Mouse (Mus musculus): ENCODE data around the gene Vwa3b. TPM values are rescaled to one million over a fixed set of nuclear protein-coding genes. Genes with fewer than 3 reads are reported as not detected.

The Vwa3b gene
- polyA plus RNA-seq, 1 experiment from 2014 or later = not detected

DNA sequence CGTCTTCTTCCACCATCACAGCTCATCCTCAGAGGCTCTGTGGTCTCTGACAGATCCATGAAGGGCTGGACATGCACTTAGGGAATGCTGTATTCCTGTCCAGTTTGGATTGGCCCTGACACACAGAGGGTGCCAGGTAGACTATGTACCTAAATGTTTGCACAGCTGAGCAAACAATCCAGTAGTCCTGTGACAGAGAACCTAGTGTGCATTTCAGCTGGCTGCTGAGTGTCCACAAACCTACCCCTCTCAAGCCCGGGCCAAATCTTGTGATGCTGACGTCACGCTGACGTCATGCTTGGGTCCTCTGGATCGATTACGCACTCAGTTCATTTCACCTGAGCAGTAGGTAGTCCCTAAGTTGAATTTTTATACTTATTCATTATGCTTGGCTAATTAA is 14.7 kb downstream of the Vwa3b start:
- Histone ChIP-seq H3K4me2 (no peak overlapping the region), H3K9me3 (replicated peaks; ENCODE audit: control insufficient read depth, low read length) (no peaks in the 10 kb centered on the region), H3K27ac (ENCODE audit: low read depth, low read length) (no peak overlapping the region), H3K4me1 (ENCODE audit: control insufficient read depth, insufficient read depth, low read length) (no peaks in the 10 kb centered on the region), H3K9ac (ENCODE audit: low read depth, low read length) (no peak overlapping the region), H3K36me3 (ENCODE audit: control insufficient read depth, insufficient read depth, low read length) (no peaks in the 10 kb centered on the region), H3K27me3 (ENCODE audit: control insufficient read depth, insufficient read depth, low read length) (no peaks in the 10 kb centered on the region), H3K4me3 (ENCODE audit: low read depth, low read length) (no peak overlapping the region)
- WGBS (ENCODE audit: insufficient replicate concordance) = 87% methylated on average over 7 of the region's 7 CpGs
- no peak for ATAC-seq (replicated peaks; ENCODE audit: insufficient number of reproducible peaks, low FRiP score, low TSS enrichment)

DNA sequence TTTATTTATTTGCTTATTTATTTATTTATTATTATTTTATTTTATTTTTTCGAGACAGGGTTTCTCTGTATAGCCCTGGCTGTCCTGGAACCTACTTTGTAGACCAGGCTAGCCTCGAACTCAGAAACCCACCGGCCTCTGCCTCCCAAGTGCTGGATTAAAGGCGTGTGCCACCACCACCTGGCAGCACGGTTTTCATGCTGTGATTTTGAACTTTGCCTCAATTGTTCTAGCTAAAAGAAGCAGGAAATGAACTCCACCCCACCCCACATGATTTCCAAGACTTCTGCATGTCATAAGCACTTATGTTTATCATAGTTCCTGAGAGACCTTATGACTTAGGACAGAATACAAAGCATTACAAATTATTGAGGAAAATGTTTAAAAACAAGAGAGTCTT is 15.5 kb downstream of the Vwa3b start:
- WGBS (ENCODE audit: insufficient replicate concordance) = 82% methylated on average over 5 of the region's 5 CpGs
- H3K9me3 ChIP-seq (replicated peaks; ENCODE audit: control insufficient read depth, low read length) = no peaks in the 10 kb centered on the region
- no peaks in the 10 kb centered on the region for H3K27me3 ChIP-seq (ENCODE audit: control insufficient read depth, insufficient read depth, low read length)
- H3K9ac ChIP-seq (ENCODE audit: low read depth, low read length) = no peak overlapping the region
- H3K4me2 ChIP-seq = no peak overlapping the region
- H3K27ac ChIP-seq (ENCODE audit: low read depth, low read length) = no peak overlapping the region
- H3K4me3 ChIP-seq (ENCODE audit: low read depth, low read length) = no peak overlapping the region
- H3K4me1 ChIP-seq (ENCODE audit: control insufficient read depth, insufficient read depth, low read length) = no peaks in the 10 kb centered on the region
- no peaks in the 10 kb centered on the region for H3K36me3 ChIP-seq (ENCODE audit: control insufficient read depth, insufficient read depth, low read length)
- no peak for ATAC-seq (replicated peaks; ENCODE audit: insufficient number of reproducible peaks, low FRiP score, low TSS enrichment)

DNA sequence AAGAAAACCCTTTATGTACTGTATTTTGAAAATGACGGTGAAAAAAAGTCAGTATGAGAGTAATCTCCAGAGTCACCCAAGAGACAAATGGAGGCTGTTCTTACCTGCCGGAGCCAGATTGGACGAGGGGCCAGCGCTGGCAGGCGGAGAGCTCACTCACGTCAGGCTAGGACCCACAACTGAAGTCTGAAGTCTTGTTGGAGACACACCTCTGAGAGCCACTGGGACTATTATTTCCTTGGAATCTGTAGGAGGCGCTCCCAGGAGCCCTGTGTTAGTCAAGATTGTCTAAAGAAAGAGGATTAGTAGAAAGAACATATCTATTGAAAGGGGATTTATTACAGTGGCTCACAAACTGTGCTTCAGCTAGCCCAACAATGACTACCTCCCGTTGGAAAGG is 16.4 kb downstream of the Vwa3b start:
- no peak for ATAC-seq (replicated peaks; ENCODE audit: insufficient number of reproducible peaks, low FRiP score, low TSS enrichment)
- H3K27ac ChIP-seq (ENCODE audit: low read depth, low read length) = no peak overlapping the region
- 77% methylated on average over 8 of the region's 8 CpGs for WGBS (ENCODE audit: insufficient replicate concordance)

DNA sequence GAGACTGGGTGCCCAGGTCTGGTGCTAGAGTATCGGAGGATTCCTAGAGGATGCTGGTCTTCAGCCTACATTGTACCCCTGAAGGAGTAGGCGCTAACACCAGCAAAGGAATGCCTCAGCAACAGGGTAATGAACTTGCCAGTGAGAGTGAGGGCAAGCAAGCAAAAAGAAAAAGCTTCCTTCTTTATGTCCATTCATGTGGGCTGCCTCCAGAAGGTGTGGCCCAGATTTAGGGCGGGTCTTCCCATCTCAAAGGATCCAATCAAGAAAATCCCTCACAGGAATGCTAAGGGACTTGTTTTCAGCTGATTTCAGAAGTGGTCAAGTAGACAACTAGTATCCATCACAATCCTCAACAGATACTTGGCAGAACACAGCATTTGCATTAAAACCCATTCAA is 16.8 kb downstream of the Vwa3b start:
- no peak overlapping the region for H3K9ac ChIP-seq (ENCODE audit: low read depth, low read length)
- no peak overlapping the region for H3K4me3 ChIP-seq (ENCODE audit: low read depth, low read length)
- no peaks in the 10 kb centered on the region for H3K4me1 ChIP-seq (ENCODE audit: control insufficient read depth, insufficient read depth, low read length)
- no peak for ATAC-seq (replicated peaks; ENCODE audit: insufficient number of reproducible peaks, low FRiP score, low TSS enrichment)
- no peak overlapping the region for H3K27ac ChIP-seq (ENCODE audit: low read depth, low read length)
- no peaks in the 10 kb centered on the region for H3K36me3 ChIP-seq (ENCODE audit: control insufficient read depth, insufficient read depth, low read length)
- H3K4me2 ChIP-seq = no peak overlapping the region
- H3K9me3 ChIP-seq (replicated peaks; ENCODE audit: control insufficient read depth, low read length) = no peaks in the 10 kb centered on the region
- WGBS (ENCODE audit: insufficient replicate concordance) = 78% methylated on average over 3 of the region's 3 CpGs
- no peaks in the 10 kb centered on the region for H3K27me3 ChIP-seq (ENCODE audit: control insufficient read depth, insufficient read depth, low read length)

More for the DNA sequence above, 16.4 kb downstream of the Vwa3b start:
- Histone ChIP-seq H3K27me3 (ENCODE audit: control insufficient read depth, insufficient read depth, low read length) (no peaks in the 10 kb centered on the region), H3K4me2 (no peak overlapping the region), H3K9me3 (replicated peaks; ENCODE audit: control insufficient read depth, low read length) (no peaks in the 10 kb centered on the region), H3K4me1 (ENCODE audit: control insufficient read depth, insufficient read depth, low read length) (no peaks in the 10 kb centered on the region), H3K4me3 (ENCODE audit: low read depth, low read length) (no peak overlapping the region), H3K36me3 (ENCODE audit: control insufficient read depth, insufficient read depth, low read length) (no peaks in the 10 kb centered on the region), H3K9ac (ENCODE audit: low read depth, low read length) (no peak overlapping the region)

DNA sequence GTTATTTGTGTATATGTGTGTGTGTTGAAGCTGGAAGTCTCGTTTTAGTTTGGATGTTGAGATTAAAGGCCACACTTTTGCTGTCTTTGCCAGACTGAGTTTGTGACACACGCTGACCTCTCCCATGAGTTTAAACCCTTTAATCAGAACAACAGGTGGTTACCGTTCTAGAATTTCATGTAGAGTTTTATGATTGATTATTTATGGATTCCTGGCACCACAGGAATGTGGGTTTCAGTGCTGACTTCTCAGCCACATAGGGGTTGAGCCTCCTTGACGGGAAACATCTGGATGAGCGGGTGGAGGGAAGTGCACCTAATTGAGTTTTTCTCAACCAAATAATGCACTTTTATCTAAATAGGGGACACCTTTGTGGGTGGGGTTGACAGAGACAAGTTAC is 19.1 kb downstream of the Vwa3b start:
- ATAC-seq (replicated peaks; ENCODE audit: insufficient number of reproducible peaks, low FRiP score, low TSS enrichment) = no peak
- Histone ChIP-seq H3K27me3 (ENCODE audit: control insufficient read depth, insufficient read depth, low read length) (no peaks in the 10 kb centered on the region), H3K9me3 (replicated peaks; ENCODE audit: control insufficient read depth, low read length) (no peaks in the 10 kb centered on the region), H3K4me2 (no peak overlapping the region), H3K4me1 (ENCODE audit: control insufficient read depth, insufficient read depth, low read length) (no peaks in the 10 kb centered on the region), H3K4me3 (ENCODE audit: low read depth, low read length) (no peak overlapping the region), H3K9ac (ENCODE audit: low read depth, low read length) (no peak overlapping the region), H3K36me3 (ENCODE audit: control insufficient read depth, insufficient read depth, low read length) (no peaks in the 10 kb centered on the region), H3K27ac (ENCODE audit: low read depth, low read length) (no peak overlapping the region)
- WGBS (ENCODE audit: insufficient replicate concordance) = 69% methylated on average over 5 of the region's 5 CpGs

DNA sequence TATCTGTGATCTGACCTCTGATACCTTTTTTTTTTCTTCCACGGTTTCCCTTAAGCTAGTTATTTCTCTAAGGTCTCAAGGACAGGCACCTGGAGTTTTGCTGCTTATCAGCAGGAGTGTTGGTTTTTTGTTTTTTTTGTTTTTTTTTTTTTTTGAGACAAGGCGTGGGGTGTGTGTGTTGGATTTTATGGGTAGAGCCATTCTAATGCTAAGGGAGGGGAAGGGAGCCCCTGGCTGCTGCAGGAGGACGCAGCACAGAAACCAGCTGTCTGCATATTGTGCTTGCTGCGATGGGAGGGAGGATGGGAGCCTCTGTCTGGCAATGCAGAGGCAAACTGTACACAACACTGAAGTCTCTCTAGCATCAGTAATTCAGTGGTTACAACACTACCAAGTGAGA is 22.8 kb downstream of the Vwa3b start:
- Histone ChIP-seq H3K4me1 (ENCODE audit: control insufficient read depth, insufficient read depth, low read length) (no peaks in the 10 kb centered on the region), H3K27ac (ENCODE audit: low read depth, low read length) (no peak overlapping the region), H3K9ac (ENCODE audit: low read depth, low read length) (no peak overlapping the region), H3K4me2 (no peak overlapping the region), H3K9me3 (replicated peaks; ENCODE audit: control insufficient read depth, low read length) (no peaks in the 10 kb centered on the region), H3K27me3 (ENCODE audit: control insufficient read depth, insufficient read depth, low read length) (no peaks in the 10 kb centered on the region), H3K36me3 (ENCODE audit: control insufficient read depth, insufficient read depth, low read length) (no peaks in the 10 kb centered on the region), H3K4me3 (ENCODE audit: low read depth, low read length) (no peak overlapping the region)
- no peak for ATAC-seq (replicated peaks; ENCODE audit: insufficient number of reproducible peaks, low FRiP score, low TSS enrichment)
- WGBS (ENCODE audit: insufficient replicate concordance) = 53% methylated on average over 4 of the region's 4 CpGs

DNA sequence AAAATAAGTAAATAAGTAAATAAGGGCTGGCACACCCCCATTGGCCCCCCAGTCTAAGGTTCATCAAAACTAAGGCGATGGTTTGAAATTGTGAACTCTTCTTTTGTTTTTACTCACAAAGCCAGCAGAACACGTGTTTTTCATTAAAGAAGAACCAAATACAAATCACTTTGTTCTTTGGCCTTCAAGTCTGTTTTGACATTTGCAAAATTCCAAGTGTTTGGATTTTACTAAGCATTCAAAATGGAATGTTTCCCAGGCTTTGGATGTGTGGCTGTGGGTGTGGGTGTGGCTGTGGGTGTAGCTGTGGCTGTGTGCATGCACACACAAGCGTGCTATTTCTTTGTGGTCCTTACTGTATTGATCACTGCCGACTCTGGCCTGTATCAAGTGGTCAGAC is 27.3 kb downstream of the Vwa3b start:
- Histone ChIP-seq H3K4me3 (ENCODE audit: low read depth, low read length) (no peak overlapping the region), H3K27ac (ENCODE audit: low read depth, low read length) (no peak overlapping the region), H3K27me3 (ENCODE audit: control insufficient read depth, insufficient read depth, low read length) (no peaks in the 10 kb centered on the region), H3K9ac (ENCODE audit: low read depth, low read length) (no peak overlapping the region), H3K4me2 (no peak overlapping the region), H3K4me1 (ENCODE audit: control insufficient read depth, insufficient read depth, low read length) (no peaks in the 10 kb centered on the region), H3K36me3 (ENCODE audit: control insufficient read depth, insufficient read depth, low read length) (no peaks in the 10 kb centered on the region), H3K9me3 (replicated peaks; ENCODE audit: control insufficient read depth, low read length) (no peaks in the 10 kb centered on the region)
- ATAC-seq (replicated peaks; ENCODE audit: insufficient number of reproducible peaks, low FRiP score, low TSS enrichment) = no peak
- WGBS (ENCODE audit: insufficient replicate concordance) = 76% methylated on average over 4 of the region's 4 CpGs

DNA sequence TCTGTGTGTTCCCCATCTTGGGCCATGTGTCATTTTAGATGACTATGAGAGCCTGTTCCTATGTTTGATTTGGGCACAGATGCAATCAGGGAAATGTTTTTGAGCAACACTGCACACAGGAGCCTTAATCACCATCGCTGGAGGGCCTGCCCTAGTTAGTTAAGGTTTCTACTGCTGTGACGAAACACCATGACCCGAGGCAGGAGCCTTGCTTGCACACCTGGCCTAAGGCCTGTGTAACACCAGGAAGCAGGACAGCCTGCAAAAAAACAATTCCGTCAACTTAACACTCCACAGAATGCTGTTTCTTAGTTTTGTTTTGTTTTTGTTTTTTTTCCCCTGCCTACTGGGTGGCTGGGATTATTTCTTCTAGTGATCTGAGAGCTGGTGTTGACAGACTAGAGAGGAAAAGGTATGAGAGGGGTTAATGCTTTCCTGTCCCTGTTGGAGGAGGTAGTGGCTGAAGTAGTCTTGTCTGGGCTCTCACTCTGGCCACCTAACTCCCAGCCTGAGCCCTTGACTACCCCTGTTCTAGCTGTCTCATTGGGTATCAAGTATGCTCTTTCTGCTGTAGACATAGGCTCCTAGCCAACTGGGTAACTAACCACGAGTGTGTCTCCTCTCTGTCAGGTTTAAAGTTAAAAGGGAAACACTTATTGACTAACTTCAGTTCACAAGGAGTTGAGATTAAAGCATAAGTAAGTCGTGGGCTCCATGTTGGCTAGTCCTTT is 30.6 kb downstream of the Vwa3b start:
- 66% methylated on average over 6 of the region's 6 CpGs for WGBS (ENCODE audit: insufficient replicate concordance)
- Histone ChIP-seq H3K36me3 (ENCODE audit: control insufficient read depth, insufficient read depth, low read length) (no peaks in the 10 kb centered on the region), H3K27me3 (ENCODE audit: control insufficient read depth, insufficient read depth, low read length) (no peaks in the 10 kb centered on the region), H3K27ac (ENCODE audit: low read depth, low read length) (no peak overlapping the region), H3K4me1 (ENCODE audit: control insufficient read depth, insufficient read depth, low read length) (no peaks in the 10 kb centered on the region), H3K9ac (ENCODE audit: low read depth, low read length) (no peak overlapping the region), H3K9me3 (replicated peaks; ENCODE audit: control insufficient read depth, low read length) (no peaks in the 10 kb centered on the region), H3K4me3 (ENCODE audit: low read depth, low read length) (no peak overlapping the region), H3K4me2 (no peak overlapping the region)
- ATAC-seq (replicated peaks; ENCODE audit: insufficient number of reproducible peaks, low FRiP score, low TSS enrichment) = no peak

DNA sequence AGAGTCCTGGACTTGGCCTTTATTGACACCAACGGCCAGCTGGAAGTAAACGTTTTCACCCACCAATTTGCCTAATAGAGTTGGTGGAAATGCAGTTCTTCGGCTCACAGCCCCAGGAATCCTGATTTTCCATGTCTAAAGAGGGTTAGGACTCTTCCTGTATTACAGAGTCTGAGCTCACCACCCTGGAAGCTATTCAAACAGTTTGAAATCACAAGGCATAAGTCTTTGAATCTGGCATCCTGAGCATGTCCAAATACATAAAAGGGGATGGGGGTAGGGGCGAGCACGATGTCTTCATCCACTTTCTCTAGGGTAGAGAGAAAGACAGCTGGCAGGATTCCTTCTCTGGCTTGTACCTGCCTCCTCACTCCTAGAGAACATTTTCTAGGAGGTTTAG is 34.5 kb downstream of the Vwa3b start:
- no peak for ATAC-seq (replicated peaks; ENCODE audit: insufficient number of reproducible peaks, low FRiP score, low TSS enrichment)

More for the DNA sequence above, 34.5 kb downstream of the Vwa3b start:
- H3K9me3 ChIP-seq (replicated peaks; ENCODE audit: control insufficient read depth, low read length) = no peaks in the 10 kb centered on the region
- no peaks in the 10 kb centered on the region for H3K27me3 ChIP-seq (ENCODE audit: control insufficient read depth, insufficient read depth, low read length)
- no peak overlapping the region for H3K4me2 ChIP-seq
- 77% methylated on average over 5 of the region's 5 CpGs for WGBS (ENCODE audit: insufficient replicate concordance)
- H3K4me3 ChIP-seq (ENCODE audit: low read depth, low read length) = no peak overlapping the region
- H3K9ac ChIP-seq (ENCODE audit: low read depth, low read length) = no peak overlapping the region
- H3K4me1 ChIP-seq (ENCODE audit: control insufficient read depth, insufficient read depth, low read length) = no peaks in the 10 kb centered on the region
- no peak overlapping the region for H3K27ac ChIP-seq (ENCODE audit: low read depth, low read length)
- no peaks in the 10 kb centered on the region for H3K36me3 ChIP-seq (ENCODE audit: control insufficient read depth, insufficient read depth, low read length)
